Mouse (Mus musculus) liver, embryonic 15.5 days (tissue): ENCODE data around the gene Vrk2. TPM values are rescaled to one million over a fixed set of nuclear protein-coding genes. Genes with fewer than 3 reads are reported as not detected.

ENCODE experiments used
- polyA plus RNA-seq: library from polyadenylated mRNA; unstranded; fragments of >200 nt; fragmentation: Nextera tagmentation; extraction: Ambion mirVana; gene quantifications from 2 replicates; pipeline ENCODE4 v1.2.1, GENCODE M21; 2015

Vrk2 gene
- polyA plus RNA-seq, 1 experiment from 2014 or later, result 23.8 TPM

Other genes starting within 250 kb of the Vrk2 start
- gene Fancl, start 207.9 kb downstream of the Vrk2 start, polyA plus RNA-seq, result 21.4 and 23.6 TPM in 2 replicates
- 0.23 TPM in 1 of 2 replicates, not detected in the other for gene Gm6899, start 758 bp downstream of the Vrk2 start, polyA plus RNA-seq